Mouse (Mus musculus) hindbrain, embryonic 11.5 days (tissue): ENCODE data around the gene Timm23. TPM values are rescaled to one million over a fixed set of nuclear protein-coding genes. Genes with fewer than 3 reads are reported as not detected.
"Not testable (repeated sequence)": the region's sequence is repeated elsewhere in the genome, so short reads cannot be mapped to it uniquely, and the experiment has no call there.

Experiments
- ATAC-seq: fragments of 200-750 bp; cut with Nextera tagmentation; 2 replicates; pipeline ENCODE4 v1.8.0; 2017; ENCODE audit warnings: mild to moderate bottlenecking, moderate TSS enrichment, moderate library complexity; ENCODE audit not compliant: low FRiP score
- DNase-seq: peaks from one replicate; pipeline ENCODE4 v3.0.0-alpha.2; 2015; ENCODE audit warnings: low spot score
- H3K27ac ChIP-seq: fragments of 300-500 bp; sonication (generic); 2 replicates; pipeline ENCODE4 v1.5.1; 2014; ENCODE audit warnings: mild to moderate bottlenecking, low read depth, low read length
- H3K27me3 ChIP-seq: fragments of 300-500 bp; sonication (generic); 2 replicates; pipeline ENCODE4 v1.6.1; 2014; ENCODE audit warnings: mild to moderate bottlenecking, low read length, moderate library complexity, mixed read lengths; ENCODE audit not compliant: control insufficient read depth, insufficient read depth
- H3K36me3 ChIP-seq: fragments of 300-500 bp; sonication (generic); 2 replicates; pipeline ENCODE4 v1.6.1; 2014; ENCODE audit warnings: mild to moderate bottlenecking, low read length, moderate library complexity, mixed read lengths; ENCODE audit not compliant: control insufficient read depth, insufficient read depth
- H3K4me1 ChIP-seq: fragments of 300-500 bp; sonication (generic); replicated peaks from 2 replicates; pipeline ENCODE4 v1.6.1; 2014; ENCODE audit warnings: low read length, mixed read lengths; ENCODE audit not compliant: control insufficient read depth, insufficient read depth
- H3K4me2 ChIP-seq: fragments of 300-500 bp; sonication (generic); replicated peaks from 2 replicates; pipeline ENCODE4 v1.6.1; 2014; ENCODE audit warnings: mild to moderate bottlenecking, low read depth, low read length
- H3K4me3 ChIP-seq: fragments of 300-500 bp; sonication (generic); 2 replicates; pipeline ENCODE4 v1.5.1; 2014; ENCODE audit warnings: low read depth, low read length
- H3K9ac ChIP-seq: fragments of 300-500 bp; sonication (generic); 2 replicates; pipeline ENCODE4 v1.6.1; 2014; ENCODE audit warnings: low read depth, low read length
- H3K9me3 ChIP-seq: fragments of 300-500 bp; sonication (generic); 2 replicates; pipeline ENCODE4 v1.6.1; 2016; ENCODE audit warnings: low read length; ENCODE audit not compliant: control insufficient read depth
- WGBS: fragments of 180-500 bp; shearing (Covaris S2); extraction: QIAGEN DNeasy Blood & Tissue Kit; methylation state at CpG from one replicate; pipeline ENCODE4 v1.1.7; 2014; 5-methylcytosine and 5-hydroxymethylcytosine counted together
- polyA plus RNA-seq: library from polyadenylated mRNA; unstranded; fragments of >200 nt; fragmentation: Nextera tagmentation; extraction: Ambion mirVana; gene quantifications from 2 replicates; pipeline ENCODE4 v1.2.1, GENCODE M21; 2014

Gene Timm23
- polyA plus RNA-seq: 257 and 276 TPM in 2 replicates

DNA sequence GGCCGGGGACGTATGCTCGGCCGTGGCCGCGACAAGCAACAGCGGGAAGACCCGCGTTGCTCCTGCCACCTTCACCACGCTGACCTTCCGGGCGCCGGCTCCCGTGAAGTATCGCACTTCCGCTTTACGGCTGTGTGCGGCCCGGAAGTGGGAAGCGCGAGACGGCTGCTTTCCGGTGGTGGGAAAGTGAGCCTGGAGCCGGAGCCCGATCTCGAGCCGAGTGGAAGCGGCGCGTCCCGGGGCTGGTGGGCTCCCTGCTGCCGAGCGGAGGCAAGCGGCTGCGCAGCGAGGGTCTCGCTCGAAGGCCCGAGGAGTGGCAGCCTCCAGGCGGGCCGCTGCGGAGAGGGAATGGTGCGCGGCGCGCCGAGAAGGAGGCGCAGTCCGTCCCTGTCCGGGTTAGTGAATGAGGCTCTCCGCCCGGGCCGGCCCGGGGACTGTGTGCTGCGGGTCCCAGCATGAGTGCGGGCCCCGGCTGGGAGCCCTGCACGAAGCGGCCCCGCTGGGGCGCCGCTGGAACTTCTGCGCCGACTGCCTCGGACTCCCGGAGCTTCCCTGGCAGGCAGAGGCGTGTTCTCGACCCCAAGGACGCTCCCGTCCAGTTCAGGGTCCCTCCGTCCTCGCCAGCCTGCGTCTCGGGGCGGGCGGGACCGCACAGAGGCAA, at the start of gene Timm23, which contains the start of gene Parg:
TSS of gene Timm23 (minus strand) at position 108 of the 661 bp plus-strand sequence.
TSS of gene Parg (plus strand) at position 159 of the 661 bp plus-strand sequence.
- peak within 1 kb of the TSS; percentile 94 for H3K9ac ChIP-seq
- peak within 1 kb of the TSS; percentile 67; the same call in 1 of the 2 replicates for H3K27ac ChIP-seq
- peak within 1 kb of the TSS; percentile 100 for H3K4me3 ChIP-seq
- H3K36me3 ChIP-seq: peaks cover 4% of the 10 kb centered on the region; the same call in 1 of the 2 replicates
- ATAC-seq: peak; percentile 95
- H3K4me2 ChIP-seq: peak within 1 kb of the TSS; percentile 91
- H3K4me1 ChIP-seq: peaks cover 3% of the 10 kb centered on the region; the same call in 1 of the 2 replicates
- no peaks in the 10 kb centered on the region for H3K27me3 ChIP-seq
- DNase-seq: peak; percentile 90
- under 1% methylated on average over 61 of the region's 77 CpGs for WGBS
- no peaks in the 10 kb centered on the region for H3K9me3 ChIP-seq

- Histone ChIP-seq H3K36me3 (no peaks in the 10 kb centered on the region), H3K9me3 (no peaks in the 10 kb centered on the region), H3K27ac (no peak overlapping the region), H3K27me3 (no peaks in the 10 kb centered on the region), H3K9ac (no peak overlapping the region), H3K4me1 (no peaks in the 10 kb centered on the region), H3K4me2 (no peak overlapping the region), H3K4me3 (no peak overlapping the region)
- DNase-seq: no peak
- 76% methylated on average over 6 of the region's 6 CpGs for WGBS
- no peak for ATAC-seq
Observed at GRCm38 (mm10) chr14:32249616-32250015, 47.9 kb upstream of the Timm23 start.

GRCm38 (mm10) chr14:32246019-32246418, 44.3 kb upstream of the Timm23 start:
- DNase-seq (peak; percentile 31), ATAC-seq (peak; percentile 84)
- Histone ChIP-seq H3K27ac (peak overlapping the region; percentile 42), H3K36me3 (no peaks in the 10 kb centered on the region), H3K4me2 (no peak overlapping the region), H3K9me3 (no peaks in the 10 kb centered on the region), H3K9ac (no peak overlapping the region), H3K27me3 (no peaks in the 10 kb centered on the region), H3K4me1 (no peaks in the 10 kb centered on the region), H3K4me3 (no peak overlapping the region)
- 36% methylated on average over 2 of the region's 2 CpGs for WGBS

DNA sequence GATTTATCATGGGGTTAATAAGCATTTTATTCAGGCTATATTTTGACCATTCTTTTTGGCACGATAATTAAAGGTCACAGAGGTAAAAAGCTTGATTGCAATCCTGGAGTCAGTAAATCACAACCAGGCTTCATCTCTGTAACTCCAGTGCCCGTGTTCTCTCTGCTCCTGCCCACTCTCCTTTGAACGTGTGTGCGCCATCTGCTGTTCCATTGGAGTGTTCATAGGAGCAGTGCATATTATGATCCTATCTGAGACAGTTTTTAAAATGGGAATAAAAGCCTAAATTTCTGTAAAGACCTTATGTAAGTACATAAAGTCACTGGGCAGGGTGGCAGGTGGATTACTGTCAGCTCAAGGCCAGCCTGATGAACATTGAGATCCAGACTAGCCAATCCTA, 40.7 kb upstream of the Timm23 start:
- no peaks in the 10 kb centered on the region for H3K4me1 ChIP-seq
- no peak overlapping the region for H3K9ac ChIP-seq
- DNase-seq: no peak
- ATAC-seq: no peak
- no peaks in the 10 kb centered on the region for H3K36me3 ChIP-seq
- WGBS: 86% methylated on average over 4 of the region's 4 CpGs
- H3K4me3 ChIP-seq: no peak overlapping the region
- no peaks in the 10 kb centered on the region for H3K27me3 ChIP-seq
- H3K27ac ChIP-seq: no peak overlapping the region
- H3K9me3 ChIP-seq: no peaks in the 10 kb centered on the region
- H3K4me2 ChIP-seq: no peak overlapping the region

DNA sequence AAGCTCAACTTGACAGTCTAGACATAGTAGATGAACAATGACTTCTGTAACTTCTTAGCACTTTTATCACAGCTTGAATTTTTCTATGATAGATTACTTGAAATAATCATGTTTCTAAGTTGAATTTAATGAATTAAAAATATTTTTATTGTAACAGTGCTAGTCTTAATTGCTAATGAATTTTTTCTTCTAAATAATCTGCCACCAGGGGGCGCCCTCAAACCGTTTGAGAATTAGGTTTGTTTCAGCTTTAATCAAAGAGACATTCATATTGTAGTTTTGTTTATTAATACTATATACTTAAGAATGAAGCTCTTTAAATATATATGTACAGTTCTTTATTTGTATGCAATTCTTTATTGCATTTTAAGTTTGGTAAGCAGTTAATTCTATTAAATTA, 27.3 kb upstream of the Timm23 start:
- H3K4me1 ChIP-seq: no peaks in the 10 kb centered on the region
- H3K9ac ChIP-seq: no peak overlapping the region
- ATAC-seq (no peak), DNase-seq (peak; percentile 87)
- no peaks in the 10 kb centered on the region for H3K9me3 ChIP-seq
- 1% methylated on average over 2 of the region's 2 CpGs for WGBS
- no peaks in the 10 kb centered on the region for H3K27me3 ChIP-seq
- H3K4me2 ChIP-seq: no peak overlapping the region
- H3K4me3 ChIP-seq: no peak overlapping the region
- no peak overlapping the region for H3K27ac ChIP-seq
- no peaks in the 10 kb centered on the region for H3K36me3 ChIP-seq

DNA sequence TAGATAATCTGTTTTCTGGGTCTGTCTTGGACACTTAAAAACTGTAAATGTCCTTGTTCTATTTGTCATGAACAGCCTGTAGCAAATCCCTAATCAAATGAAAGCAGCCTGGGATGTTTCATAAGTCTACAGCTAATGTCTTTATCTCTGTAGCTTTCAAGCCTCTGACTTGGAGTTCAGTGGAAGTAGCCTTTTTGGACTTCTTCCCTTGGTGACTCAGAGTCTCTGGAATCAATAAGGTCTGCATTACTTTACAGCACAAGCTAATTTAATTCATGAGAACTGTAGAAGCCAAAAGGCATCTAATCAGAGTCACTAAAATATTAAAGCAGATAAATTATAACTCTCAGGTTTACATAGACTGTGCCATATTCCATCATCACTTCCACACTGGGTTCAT, 24.9 kb upstream of the Timm23 start:
- Histone ChIP-seq H3K4me2 (no peak overlapping the region), H3K27ac (no peak overlapping the region), H3K36me3 (no peaks in the 10 kb centered on the region), H3K9me3 (no peaks in the 10 kb centered on the region), H3K9ac (no peak overlapping the region), H3K4me1 (no peaks in the 10 kb centered on the region), H3K27me3 (no peaks in the 10 kb centered on the region), H3K4me3 (no peak overlapping the region)
- no peak for DNase-seq
- ATAC-seq: no peak

- H3K4me1 ChIP-seq: peaks cover 3% of the 10 kb centered on the region; the same call in 1 of the 2 replicates
- peak overlapping the region; percentile 40 for H3K4me2 ChIP-seq
- under 1% methylated on average over 22 of the region's 26 CpGs for WGBS
- peak overlapping the region; percentile 65 for H3K9ac ChIP-seq
- no peaks in the 10 kb centered on the region for H3K9me3 ChIP-seq
- H3K4me3 ChIP-seq: peak overlapping the region; percentile 100
- no peak overlapping the region for H3K27ac ChIP-seq
- peak; percentile 38; the same call in 1 of the 2 replicates for ATAC-seq
- no peaks in the 10 kb centered on the region for H3K27me3 ChIP-seq
- DNase-seq: peak; percentile 58
- peaks cover 6% of the 10 kb centered on the region; the same call in 1 of the 2 replicates for H3K36me3 ChIP-seq
Observed at GRCm38 (mm10) chr14:32201354-32201753, 344 bp downstream of the Timm23 start.

DNA sequence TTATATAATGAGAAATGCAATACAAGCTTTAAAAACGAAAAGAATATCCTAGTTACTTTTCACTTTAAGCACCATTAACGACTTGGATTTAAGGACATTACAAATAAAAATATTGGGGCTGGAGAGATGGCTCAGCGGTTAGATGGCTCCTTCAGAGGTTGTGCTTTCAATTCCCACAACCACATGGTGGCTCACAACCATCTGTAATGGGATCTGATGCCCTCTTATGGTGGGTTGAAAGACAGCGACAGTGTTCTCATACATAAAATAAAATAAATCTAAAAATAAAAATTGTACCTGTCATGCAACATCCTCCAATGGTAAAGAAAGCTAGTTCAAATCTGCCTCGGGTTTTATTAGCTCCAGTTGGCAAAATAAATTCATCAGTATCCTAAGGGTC, 8.1 kb downstream of the Timm23 start:
- H3K9ac ChIP-seq, DNase-seq, H3K4me2 ChIP-seq, H3K9me3 ChIP-seq, ATAC-seq, H3K27ac ChIP-seq, H3K4me1 ChIP-seq, H3K36me3 ChIP-seq, H3K27me3 ChIP-seq, H3K4me3 ChIP-seq: not testable (repeated sequence)
- 82% methylated on average over 5 of the region's 5 CpGs for WGBS

GRCm38 (mm10) chr14:32192437-32192836, 9.3 kb downstream of the Timm23 start:
- Histone ChIP-seq H3K27me3 (no peaks in the 10 kb centered on the region), H3K9me3 (no peaks in the 10 kb centered on the region), H3K4me2 (no peak overlapping the region), H3K36me3 (peaks cover 3% of the 10 kb centered on the region), H3K4me1 (no peaks in the 10 kb centered on the region), H3K9ac (no peak overlapping the region), H3K4me3 (no peak overlapping the region), H3K27ac (no peak overlapping the region)
- no peak for ATAC-seq
- WGBS: 47% methylated on average over 3 of the region's 3 CpGs
- peak; percentile 64 for DNase-seq
